Mouse (Mus musculus) kidney, embryonic 16.5 days (tissue): ENCODE data around the gene Mecom. TPM values are rescaled to one million over a fixed set of nuclear protein-coding genes. Genes with fewer than 3 reads are reported as not detected.

Experiments
- ATAC-seq: fragments of 200-750 bp; cut with Nextera tagmentation; 2 replicates; pipeline ENCODE4 v1.8.0; 2017; ENCODE audit warnings: moderate TSS enrichment; ENCODE audit not compliant: low FRiP score, low TSS enrichment
- H3K27ac ChIP-seq: fragments of 300-500 bp; sonication (generic); 2 replicates; pipeline ENCODE4 v1.5.1; 2014; ENCODE audit warnings: low read length
- H3K27me3 ChIP-seq: fragments of 300-500 bp; sonication (generic); 2 replicates; pipeline ENCODE4 v1.6.1; 2014; ENCODE audit warnings: low read length, control low read depth, mixed read lengths; ENCODE audit not compliant: insufficient read depth
- H3K36me3 ChIP-seq: fragments of 300-500 bp; sonication (generic); 2 replicates; pipeline ENCODE4 v1.6.1; 2014; ENCODE audit warnings: low read length, control low read depth, mixed read lengths; ENCODE audit not compliant: insufficient read depth
- H3K4me1 ChIP-seq: fragments of 300-500 bp; sonication (generic); 2 replicates; pipeline ENCODE4 v1.6.1; 2014; ENCODE audit warnings: low read length, control low read depth, mixed read lengths; ENCODE audit not compliant: insufficient read depth
- H3K4me2 ChIP-seq: fragments of 300-500 bp; sonication (generic); replicated peaks from 2 replicates; pipeline ENCODE4 v1.6.1; 2014; ENCODE audit warnings: low read depth, low read length
- H3K4me3 ChIP-seq: fragments of 300-500 bp; sonication (generic); 2 replicates; pipeline ENCODE4 v1.5.1; 2014; ENCODE audit warnings: mild to moderate bottlenecking, low read length
- H3K9ac ChIP-seq: fragments of 300-500 bp; sonication (generic); replicated peaks from 2 replicates; pipeline ENCODE4 v1.6.1; 2014; ENCODE audit warnings: low read length
- H3K9me3 ChIP-seq: fragments of 300-500 bp; sonication (generic); 2 replicates; pipeline ENCODE4 v1.6.1; 2016; ENCODE audit warnings: low read length, control low read depth
- WGBS: fragments of 180-500 bp; shearing (Covaris S2); extraction: QIAGEN DNeasy Blood & Tissue Kit; methylation state at CpG from one replicate; pipeline ENCODE4 v1.1.7; 2014; 5-methylcytosine and 5-hydroxymethylcytosine counted together
- polyA plus RNA-seq: library from polyadenylated mRNA; unstranded; fragments of >200 nt; fragmentation: Nextera tagmentation; extraction: Ambion mirVana; gene quantifications from 2 replicates; pipeline ENCODE4 v1.2.1, GENCODE M21; 2015

The Mecom gene
- polyA plus RNA-seq, 1 experiment from 2014 or later: 78.3 TPM

DNA sequence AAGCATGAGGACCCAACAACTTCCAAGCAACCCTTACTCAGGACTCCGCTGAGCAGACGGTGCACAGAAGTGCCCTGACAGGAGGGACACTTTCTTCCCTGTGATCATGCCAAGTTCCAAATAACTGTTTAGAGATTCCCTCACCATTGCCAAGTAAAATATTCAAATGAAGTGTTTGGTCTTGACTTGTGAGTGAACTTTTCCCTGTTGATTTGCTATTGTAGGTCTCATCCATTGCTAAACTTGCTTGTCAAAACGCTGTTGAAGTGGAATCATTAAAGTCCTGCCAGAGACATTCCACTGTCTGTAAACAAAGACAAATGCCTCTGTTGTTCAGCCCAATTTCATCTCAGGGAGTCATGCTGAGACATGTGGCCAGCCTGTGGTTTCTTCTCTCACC is 594.5 kb downstream of the Mecom start:
- Histone ChIP-seq H3K36me3 (peaks cover 18% of the 10 kb centered on the region), H3K4me1 (no peaks in the 10 kb centered on the region), H3K27ac (no peak overlapping the region), H3K9me3 (no peaks in the 10 kb centered on the region), H3K4me3 (no peak overlapping the region), H3K4me2 (no peak overlapping the region), H3K27me3 (no peaks in the 10 kb centered on the region), H3K9ac (no peak overlapping the region)
- 71% methylated on average over 3 of the region's 3 CpGs for WGBS
- no peak for ATAC-seq

DNA sequence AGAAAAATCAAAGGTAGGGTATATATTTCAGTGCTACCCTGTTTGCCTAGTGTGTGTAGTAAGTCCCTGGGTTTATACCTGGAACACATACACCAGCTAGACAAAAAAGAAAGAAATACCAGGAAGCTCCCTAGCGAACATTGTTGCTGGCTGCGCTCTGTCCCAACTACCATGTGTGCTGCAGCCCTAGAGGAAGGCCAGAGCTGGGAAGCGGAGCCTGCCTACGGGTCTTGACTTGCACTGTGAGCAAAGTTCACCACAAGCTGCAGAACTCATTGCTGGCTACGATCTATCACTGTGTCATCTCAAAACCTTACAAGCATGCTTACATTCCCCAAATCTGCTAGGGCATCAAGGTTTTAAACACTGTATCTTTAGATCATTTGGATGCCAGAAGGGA is 597.0 kb downstream of the Mecom start:
- 74% methylated on average over 5 of the region's 5 CpGs for WGBS
- no peak overlapping the region for H3K27ac ChIP-seq
- no peaks in the 10 kb centered on the region for H3K4me1 ChIP-seq
- H3K4me2 ChIP-seq: no peak overlapping the region
- peaks cover 12% of the 10 kb centered on the region; the same call in 1 of the 2 replicates for H3K36me3 ChIP-seq
- H3K9ac ChIP-seq: no peak overlapping the region
- no peaks in the 10 kb centered on the region for H3K9me3 ChIP-seq
- H3K27me3 ChIP-seq: no peaks in the 10 kb centered on the region
- no peak overlapping the region for H3K4me3 ChIP-seq
- no peak for ATAC-seq

DNA sequence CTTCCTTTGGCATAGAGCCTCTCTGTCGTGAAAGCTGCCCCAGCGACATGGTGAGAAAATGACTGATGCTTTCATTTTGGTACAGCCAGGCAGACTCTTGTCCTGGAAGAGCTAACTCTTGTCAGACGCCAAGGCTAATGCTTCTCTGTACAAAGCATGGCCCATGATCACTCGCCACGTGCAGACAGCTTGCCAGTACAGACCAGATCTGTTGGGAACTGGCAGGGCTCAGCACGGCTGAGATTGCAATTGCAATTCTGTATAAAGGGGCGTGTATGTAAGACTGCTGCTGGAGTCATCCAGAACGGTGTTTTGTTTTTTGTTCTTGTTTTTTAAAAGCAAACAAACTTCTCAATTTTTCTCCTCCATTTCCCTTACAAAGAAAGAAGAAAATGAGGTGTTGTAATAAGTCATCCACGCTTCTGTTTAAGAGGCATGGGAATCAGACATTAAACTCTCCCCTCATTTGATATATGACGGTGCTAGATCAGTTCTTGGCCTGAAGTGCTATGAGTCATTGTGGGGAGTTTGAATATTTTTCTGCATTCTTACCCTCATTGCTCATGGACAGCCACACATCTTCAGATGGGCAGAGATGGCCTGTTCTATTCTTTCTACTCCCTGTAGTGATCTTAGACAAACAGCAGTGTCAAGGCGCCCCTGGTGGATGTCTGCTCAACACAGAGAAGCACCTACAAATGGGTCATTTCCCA is 644.1 kb downstream of the Mecom start:
- Histone ChIP-seq H3K4me3 (no peak overlapping the region), H3K4me1 (no peaks in the 10 kb centered on the region), H3K36me3 (no peaks in the 10 kb centered on the region), H3K9ac (no peak overlapping the region), H3K9me3 (no peaks in the 10 kb centered on the region), H3K27me3 (no peaks in the 10 kb centered on the region), H3K4me2 (no peak overlapping the region), H3K27ac (no peak overlapping the region)
- ATAC-seq: no peak
- WGBS: 60% methylated on average over 11 of the region's 11 CpGs

Other genes starting within 250 kb of the Mecom start
- 0.07 TPM in 1 of 2 replicates, not detected in the other for gene Actrt3, start 51.9 kb upstream of the Mecom start, polyA plus RNA-seq
- gene Mynn, start 54.1 kb upstream of the Mecom start, polyA plus RNA-seq: 41.9 and 42.6 TPM in 2 replicates
- gene Lrriq4, start 96.5 kb upstream of the Mecom start, polyA plus RNA-seq: 0.11 and 0.18 TPM in 2 replicates
- 2.4 and 2.9 TPM in 2 replicates for gene Lrrc34, start 99.9 kb upstream of the Mecom start, polyA plus RNA-seq
- gene Lrrc31, start 151.8 kb upstream of the Mecom start, polyA plus RNA-seq: 0.27 and 0.35 TPM in 2 replicates
- gene Samd7, start 198.3 kb upstream of the Mecom start, polyA plus RNA-seq: not detected in 2 replicates
- 63.4 and 74.4 TPM in 2 replicates for gene Sec62, start 244.9 kb upstream of the Mecom start, polyA plus RNA-seq